Mouse (Mus musculus) myocyte (in vitro differentiated cells): Measurements from ENCODE around the gene Morn1. TPM values are rescaled to one million over a fixed set of nuclear protein-coding genes. Genes with fewer than 3 reads are reported as not detected.
A peak's percentile ranks its signal among the peaks of the same experiment; 100 is the strongest.

ENCODE experiments used
- H3K27me3 ChIP-seq: one replicate; pipeline ENCODE4 v1.6.1; 2011; ENCODE audit not compliant: control insufficient read depth, insufficient read depth, insufficient read length
- H3K36me3 ChIP-seq: one replicate; pipeline ENCODE4 v1.6.1; 2011; ENCODE audit not compliant: control insufficient read depth, insufficient read depth
- H3K4me2 ChIP-seq: one replicate; pipeline ENCODE4 v1.6.1; 2011; ENCODE audit warnings: low read depth, control low read depth
- H3K4me3 ChIP-seq: one replicate; pipeline ENCODE4 v1.5.1; 2011; ENCODE audit warnings: mild to moderate bottlenecking, control low read depth, moderate library complexity
- H3K79me2 ChIP-seq: one replicate; pipeline ENCODE4 v1.6.1; 2011; ENCODE audit not compliant: control insufficient read depth, insufficient read depth
- H3ac ChIP-seq: one replicate; pipeline ENCODE4 v1.6.1; 2011; ENCODE audit not compliant: control insufficient read depth, insufficient read length
- CEBPB ChIP-seq: IDR thresholded peaks from 2 replicates; pipeline ENCODE4 v1.6.1; 2011; ENCODE audit warnings: mild to moderate bottlenecking, moderate library complexity; ENCODE audit not compliant: poor library complexity, insufficient read depth, severe bottlenecking
- E2F4 ChIP-seq: IDR thresholded peaks from one replicate; pipeline ENCODE4 v1.6.1; 2011; ENCODE audit warnings: mild to moderate bottlenecking, control low read depth, moderate library complexity; ENCODE audit not compliant: insufficient read depth
- MAX ChIP-seq: IDR thresholded peaks from one replicate; pipeline ENCODE4 v1.6.1; 2011; ENCODE audit warnings: low read depth, mild to moderate bottlenecking, control low read depth
- MYOD1 ChIP-seq, 3 experiments: IDR thresholded peaks; one replicate each; pipeline ENCODE4 v1.6.1; 2011; ENCODE audit warnings: control low read depth in 2 of 3, low read depth in 2 of 3, mild to moderate bottlenecking in 2 of 3, moderate library complexity in 1 of 3; ENCODE audit not compliant: insufficient read length in 2 of 3, control insufficient read depth in 1 of 3
- MYOG ChIP-seq, 3 experiments: IDR thresholded peaks; one replicate each; pipeline ENCODE4 v1.6.1; 2011; ENCODE audit warnings: control low read depth in 2 of 3, low read depth in 2 of 3, mild to moderate bottlenecking in 2 of 3; ENCODE audit not compliant: insufficient read length in 2 of 3, control insufficient read depth in 1 of 3, insufficient read depth in 1 of 3
- POLR2A ChIP-seq: IDR thresholded peaks from one replicate; pipeline ENCODE4 v1.6.1; 2011; ENCODE audit warnings: low read depth, mild to moderate bottlenecking, control low read depth, moderate library complexity; ENCODE audit not compliant: insufficient read length
- POLR2AphosphoS2 ChIP-seq: IDR thresholded peaks from one replicate; pipeline ENCODE4 v1.6.1; 2011; ENCODE audit warnings: low read depth, control low read depth; ENCODE audit not compliant: insufficient read length
- REST ChIP-seq: IDR thresholded peaks from one replicate; pipeline ENCODE4 v1.6.1; 2011; ENCODE audit warnings: mild to moderate bottlenecking, control low read depth, moderate library complexity; ENCODE audit not compliant: insufficient read depth, insufficient read length
- SRF ChIP-seq: IDR thresholded peaks from one replicate; pipeline ENCODE4 v1.6.1; 2011; ENCODE audit warnings: low read depth; ENCODE audit not compliant: control insufficient read depth, insufficient read length
- TCF12 ChIP-seq: IDR thresholded peaks from one replicate; pipeline ENCODE4 v1.6.1; 2011; ENCODE audit warnings: mild to moderate bottlenecking, control low read depth; ENCODE audit not compliant: poor library complexity, insufficient read depth, severe bottlenecking
- TCF3 ChIP-seq: IDR thresholded peaks from one replicate; pipeline ENCODE4 v1.6.1; 2011; ENCODE audit warnings: low read depth, control low read depth; ENCODE audit not compliant: insufficient read length
- USF1 ChIP-seq: IDR thresholded peaks from one replicate; pipeline ENCODE4 v1.6.1; 2011; ENCODE audit warnings: low read depth, mild to moderate bottlenecking, control low read depth, moderate library complexity
- polyA plus RNA-seq: library from polyadenylated mRNA; unstranded; fragments of >200 nt; fragmentation: generic; extraction: Trizol; gene quantifications from one replicate; pipeline ENCODE4 v1.2.1, GENCODE M21; 2012; ENCODE audit warnings: missing spikeins

The Morn1 gene
- polyA plus RNA-seq, 1 experiment = 2.6 TPM

DNA sequence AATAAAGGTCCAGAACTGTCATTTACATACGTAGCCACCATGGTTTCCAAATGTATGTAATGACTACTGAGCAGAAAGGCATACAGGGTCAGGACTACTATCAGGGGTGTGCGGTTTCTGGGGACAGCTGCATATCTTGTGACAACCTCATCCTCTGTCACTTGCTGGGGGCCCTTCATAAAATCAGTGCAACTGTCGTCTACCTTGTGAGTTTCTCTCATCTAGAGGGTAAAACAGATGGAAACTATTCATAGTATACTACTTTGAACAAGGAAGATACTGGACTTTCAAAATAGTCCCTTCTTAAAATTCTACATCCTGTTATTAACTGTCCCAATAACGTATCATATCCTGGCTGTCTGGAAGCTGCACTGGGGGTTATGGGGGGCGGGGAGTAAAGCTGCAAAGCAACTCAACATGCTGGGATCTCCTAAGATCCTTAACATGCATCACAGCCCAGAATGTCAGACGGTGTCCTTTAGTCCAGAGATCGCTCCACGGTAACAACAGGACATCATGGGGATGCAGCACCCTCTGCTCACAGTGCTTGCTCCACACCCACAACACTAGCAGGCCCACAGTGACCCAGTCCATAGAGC, 84.3 kb downstream of the Morn1 start:
- Histone ChIP-seq H3K4me2 (peak overlapping the region; percentile 24), H3K79me2 (peaks cover 84% of the 10 kb centered on the region), H3K4me3 (no peak overlapping the region), H3K27me3 (no peaks in the 10 kb centered on the region), H3ac (no peak overlapping the region), H3K36me3 (no peaks in the 10 kb centered on the region)
- TF ChIP-seq MYOD1 (IDR thresholded peaks at IDR 0.05; ENCODE audit: control insufficient read depth in 1 of 3, insufficient read length in 2 of 3, low read depth in 2 of 3) (peak in 2 of 3 experiments; percentile 57 to 79), POLR2AphosphoS2 (peak; percentile 55), TCF12 (peak; percentile 39), USF1 (no peak), MYOG (IDR thresholded peaks at IDR 0.05; ENCODE audit: control insufficient read depth in 1 of 3, insufficient read depth in 1 of 3, insufficient read length in 2 of 3, low read depth in 2 of 3) (peak in 2 of 3 experiments; percentile 34 to 65), E2F4 (no peak)

DNA sequence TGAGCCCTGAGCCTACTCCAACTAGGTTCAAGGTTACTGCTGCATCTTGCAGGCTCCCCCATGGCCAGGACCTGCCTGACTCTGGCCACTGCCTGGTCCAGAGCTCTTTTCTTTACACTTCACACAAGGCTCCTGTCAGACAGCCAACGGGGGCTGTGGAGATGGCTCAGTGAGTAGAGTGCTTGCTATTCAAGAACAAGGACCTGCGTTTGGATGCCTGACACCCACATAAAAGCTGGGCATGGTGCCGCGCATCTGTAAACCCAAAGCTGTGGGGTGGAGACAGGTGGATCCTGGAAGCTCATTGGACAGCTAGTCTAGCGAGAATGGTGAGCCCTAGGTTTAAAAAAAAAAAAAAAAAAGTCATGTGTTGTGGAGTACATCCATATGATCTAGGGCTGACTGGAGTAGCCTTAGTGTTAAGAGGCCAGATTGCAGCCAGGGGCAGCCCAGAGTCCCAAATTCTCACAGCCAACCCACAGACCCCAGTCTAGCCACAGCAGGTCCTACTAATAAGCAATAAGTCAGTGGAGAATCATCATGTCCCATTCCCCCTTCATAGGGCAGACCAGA, 85.7 kb downstream of the Morn1 start:
- H3K4me3 ChIP-seq = peak overlapping the region; percentile 17
- peaks cover 84% of the 10 kb centered on the region for H3K79me2 ChIP-seq
- no peaks in the 10 kb centered on the region for H3K27me3 ChIP-seq
- peak overlapping the region; percentile 90 for H3K4me2 ChIP-seq
- H3ac ChIP-seq = no peak overlapping the region
- no peak for TF ChIP-seq TCF3
- TF ChIP-seq TCF12 = no peak
- TF ChIP-seq POLR2A = peak; percentile 1
- no peak for TF ChIP-seq SRF
- H3K36me3 ChIP-seq = no peaks in the 10 kb centered on the region

DNA sequence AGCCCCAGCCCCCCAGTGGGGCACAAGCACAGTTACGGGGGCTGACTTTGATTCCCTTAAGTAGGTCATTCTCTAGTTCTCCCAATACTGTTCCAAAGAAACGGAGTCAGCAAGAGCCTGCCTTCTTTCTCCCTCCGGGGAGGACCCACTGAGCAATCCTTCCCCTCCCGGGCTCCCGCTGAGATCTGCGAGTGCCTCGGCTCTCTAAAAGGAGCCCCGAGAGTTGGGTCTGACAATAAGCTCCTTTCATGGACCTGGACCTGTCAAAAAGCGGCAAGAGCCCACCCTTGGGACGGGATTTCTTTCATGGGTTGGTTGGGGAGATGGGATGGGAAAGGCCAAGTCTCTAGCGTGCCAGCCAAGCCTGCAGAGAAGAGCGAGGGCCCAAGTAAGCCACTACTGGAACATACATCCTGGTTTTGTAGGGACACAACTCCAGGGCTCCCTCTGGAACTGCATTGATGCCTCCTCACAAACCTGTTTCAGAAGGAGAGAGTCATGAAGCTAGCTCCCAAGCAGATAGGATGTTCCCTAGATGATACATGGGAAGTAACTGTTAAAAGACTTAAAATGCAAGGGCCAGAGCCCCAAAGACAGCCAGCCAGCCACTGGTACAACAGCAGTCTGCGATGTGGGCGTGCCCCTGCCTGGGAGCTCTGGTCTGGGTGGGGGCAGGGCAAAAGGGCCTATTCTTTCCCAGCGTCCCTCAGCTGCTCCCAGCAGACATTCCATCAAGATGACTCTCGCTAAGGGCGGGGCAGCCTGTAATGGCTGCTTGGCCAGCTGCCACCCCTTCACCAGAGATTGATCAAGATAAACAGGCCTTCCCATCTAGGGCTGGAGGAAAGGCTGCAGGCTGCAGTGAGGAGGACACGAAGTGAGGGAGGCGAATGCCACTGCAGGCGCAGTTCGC, 86.8 kb downstream of the Morn1 start:
- Histone ChIP-seq H3K79me2 (peaks cover 84% of the 10 kb centered on the region), H3K4me3 (peak overlapping the region; percentile 17), H3K36me3 (no peaks in the 10 kb centered on the region), H3K27me3 (no peaks in the 10 kb centered on the region), H3K4me2 (peak overlapping the region; percentile 90), H3ac (peak overlapping the region; percentile 4)
- TF ChIP-seq CEBPB = no peak
- peak; percentile 82 to 97 (median 84) for TF ChIP-seq MYOG (IDR thresholded peaks at IDR 0.05; ENCODE audit: control insufficient read depth in 1 of 3, insufficient read depth in 1 of 3, insufficient read length in 2 of 3, low read depth in 2 of 3)
- no peak for TF ChIP-seq MAX
- TF ChIP-seq TCF3 = peak; percentile 50
- no peak for TF ChIP-seq USF1
- TF ChIP-seq POLR2A = peak; percentile 40
- no peak for TF ChIP-seq SRF
- TF ChIP-seq MYOD1 (IDR thresholded peaks at IDR 0.05; ENCODE audit: control insufficient read depth in 1 of 3, insufficient read length in 2 of 3, low read depth in 2 of 3) = peak in 2 of 3 experiments; percentile 87 to 96
- TF ChIP-seq TCF12 = peak; percentile 76

DNA sequence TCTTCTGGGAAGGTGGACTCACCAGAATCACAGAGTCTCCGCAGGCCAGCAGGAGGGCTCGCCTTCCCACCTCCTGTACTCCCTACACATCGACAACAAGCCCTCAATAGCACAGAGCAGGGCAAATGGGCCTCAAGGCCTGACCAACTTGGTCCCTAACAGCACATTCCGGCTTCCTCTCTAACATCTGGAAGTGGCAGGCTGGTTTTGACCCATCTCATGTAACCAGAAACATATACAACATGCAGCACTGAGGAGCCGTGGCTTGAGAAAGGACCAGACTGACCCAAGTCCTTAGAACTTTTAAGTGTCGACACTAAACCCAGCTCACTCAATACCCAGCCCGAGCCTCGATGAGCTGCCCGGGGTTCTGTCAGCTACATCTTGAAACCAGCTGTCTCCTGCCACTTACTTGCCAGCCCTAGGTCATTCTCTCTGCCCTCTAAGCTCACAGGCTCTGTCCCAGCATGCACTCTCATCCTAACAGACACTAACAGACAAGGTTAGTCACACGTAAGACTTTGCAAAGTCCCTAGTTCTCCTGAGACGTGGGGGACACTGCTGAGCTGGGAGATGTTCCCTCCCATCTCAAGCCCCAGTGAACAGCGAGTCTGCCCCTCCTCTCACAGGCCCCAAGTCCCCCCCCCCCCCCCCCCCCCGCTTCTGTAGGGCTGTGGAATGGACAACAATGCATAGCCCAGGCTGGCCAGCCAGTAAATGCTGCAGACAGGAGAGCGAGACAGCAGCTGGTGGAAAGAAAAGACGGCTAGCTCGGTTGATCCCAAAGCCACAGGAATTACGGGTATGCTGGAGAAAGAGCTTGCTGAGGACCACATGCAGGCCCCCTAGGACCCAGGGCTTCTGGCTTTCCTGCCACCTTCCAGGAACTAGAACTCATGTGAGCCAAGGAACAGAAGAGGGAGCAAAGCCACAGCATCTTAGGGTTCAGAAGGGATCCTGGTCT, 87.7 kb downstream of the Morn1 start:
- TF ChIP-seq REST (no peak), SRF (no peak), MAX (no peak), MYOG (IDR thresholded peaks at IDR 0.05; ENCODE audit: control insufficient read depth in 1 of 3, insufficient read depth in 1 of 3, insufficient read length in 2 of 3, low read depth in 2 of 3) (peak; percentile 58 to 90 (median 79)), POLR2AphosphoS2 (no peak), CEBPB (no peak), E2F4 (no peak), USF1 (no peak), TCF3 (peak; percentile 60), MYOD1 (IDR thresholded peaks at IDR 0.05; ENCODE audit: control insufficient read depth in 1 of 3, insufficient read length in 2 of 3, low read depth in 2 of 3) (peak; percentile 78 to 84 (median 83)), TCF12 (peak; percentile 87), POLR2A (no peak)
- peak overlapping the region; percentile 4 for H3ac ChIP-seq
- H3K36me3 ChIP-seq = no peaks in the 10 kb centered on the region
- H3K4me3 ChIP-seq = peak overlapping the region; percentile 17
- peak overlapping the region; percentile 89 for H3K4me2 ChIP-seq
- peaks cover 74% of the 10 kb centered on the region for H3K79me2 ChIP-seq
- no peaks in the 10 kb centered on the region for H3K27me3 ChIP-seq
